8 mouse cellular contexts compared by ENCODE assay signal in the genomic region with DNA sequence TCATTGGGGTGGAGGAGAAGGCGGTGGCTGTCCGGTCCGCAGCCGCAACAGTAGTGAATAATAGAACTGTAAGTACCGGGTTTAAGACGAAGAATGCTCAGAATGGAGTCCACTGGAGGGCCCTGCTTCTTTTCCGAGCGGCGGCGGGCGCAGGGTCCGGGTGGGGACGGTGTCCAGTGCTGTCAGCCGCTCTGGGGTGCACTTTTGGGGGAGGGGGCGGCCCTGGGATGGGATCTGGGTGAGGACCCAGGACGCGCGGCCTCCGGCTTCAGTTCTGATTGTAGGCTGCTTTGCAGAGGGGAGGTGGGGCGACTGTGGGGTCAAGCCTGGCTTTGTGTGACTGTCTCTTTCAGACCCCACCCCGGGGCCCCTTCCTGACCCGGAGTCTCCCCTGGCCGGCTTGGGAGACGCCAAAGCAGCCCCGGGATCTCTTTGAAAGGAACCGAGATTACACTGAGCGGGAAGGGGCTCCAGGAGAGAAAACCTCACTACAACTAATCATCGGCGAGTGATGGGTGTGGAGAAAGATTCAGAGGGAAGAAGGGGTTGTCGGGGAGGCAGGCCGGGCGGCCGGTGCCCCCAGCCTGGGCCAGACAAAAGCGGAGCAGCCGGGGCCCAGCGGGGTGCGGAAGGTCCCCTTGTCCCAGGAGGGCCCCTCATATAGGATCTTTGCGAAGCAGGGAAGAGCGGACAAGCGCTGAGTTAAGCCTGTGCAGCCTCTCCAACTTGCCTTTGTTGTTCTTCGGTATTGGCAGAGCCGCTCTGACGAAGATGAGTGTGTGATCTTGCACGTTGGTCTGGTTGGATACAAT. TPM values are rescaled to one million over a fixed set of nuclear protein-coding genes. Genes with fewer than 3 reads are reported as not detected.
DNase-seq lines count a peak whose midpoint lies in the region; ATAC-seq and TF ChIP-seq lines count a peak whose summit lies in the region.

No protein-coding gene starts in this region.

- ATAC-seq in forebrain, embryonic 16.5 days = peak; percentile 43
- ATAC-seq in liver, embryonic 15.5 days (ENCODE audit: insufficient read depth) = peak; percentile 10

- no peaks in the 10 kb centered on the region for H3K9me3 ChIP-seq in forebrain, embryonic 16.5 days (ENCODE audit: control insufficient read depth, low read length)
- no peaks in the 10 kb centered on the region for H3K9me3 ChIP-seq in liver, embryonic 15.5 days (replicated peaks)

- under 1% methylated on average over 41 of the region's 44 CpGs for whole genome bisulfite sequencing in forebrain, embryonic 16.5 days
- WGBS in liver, embryonic 15.5 days (ENCODE audit: insufficient replicate concordance) = under 1% methylated on average over 44 of the region's 44 CpGs
- WGBS in olfactory bulb, adult 2 months = under 1% methylated on average over 44 of the region's 44 CpGs

- peaks cover 20% of the 10 kb centered on the region for H3K4me1 ChIP-seq in forebrain, embryonic 16.5 days (replicated peaks; ENCODE audit: control insufficient read depth, insufficient read depth, low read length)
- H3K4me1 ChIP-seq in liver, embryonic 15.5 days (replicated peaks) = peaks cover 36% of the 10 kb centered on the region
- no peaks in the 10 kb centered on the region for H3K4me1 ChIP-seq in olfactory bulb, adult 2 months (ENCODE audit: control insufficient read depth, insufficient read depth, low read length)

- TF ChIP-seq CTCF in olfactory bulb, adult 2 months (IDR thresholded peaks at IDR 0.05; ENCODE audit: insufficient read depth, low read depth, low read length) = no peak

- no peak; the same call in 1 of the 2 replicates for TF ChIP-seq POLR2A in olfactory bulb, adult 2 months (IDR thresholded peaks at IDR 0.05; ENCODE audit: insufficient read depth, low read depth, low read length)

- peak; percentile 45 for DNase-seq in ovary, postnatal 10 days (ENCODE audit: low spot score)
- no peak for DNase-seq in ovary, postnatal 14 days (ENCODE audit: low spot score)
- DNase-seq in c-Kit-positive CD71-negative TER-119-negative erythroid progenitor cells, embryonic 14.5 days (ENCODE audit: low read depth) = peak; percentile 18
- peak; percentile 32 for DNase-seq in layer of hippocampus, adult 11-12 months (ENCODE audit: low spot score)
- DNase-seq in urinary bladder, postnatal 10 days (ENCODE audit: low spot score) = peak; percentile 24

- peak overlapping the region; percentile 92 for H3K27ac ChIP-seq in forebrain, embryonic 16.5 days (ENCODE audit: low read length)
- H3K27ac ChIP-seq in liver, embryonic 15.5 days (replicated peaks) = peak overlapping the region; percentile 93
- H3K27ac ChIP-seq in olfactory bulb, adult 2 months (ENCODE audit: insufficient read depth, low read depth, low read length) = peak overlapping the region; percentile 72

- peak overlapping the region; percentile 92 for H3K4me2 ChIP-seq in forebrain, embryonic 16.5 days (ENCODE audit: low read length)
- H3K4me2 ChIP-seq in liver, embryonic 15.5 days = peak overlapping the region; percentile 86

- H3K36me3 ChIP-seq in forebrain, embryonic 16.5 days (ENCODE audit: control insufficient read depth, insufficient read depth) = no peaks in the 10 kb centered on the region
- H3K36me3 ChIP-seq in liver, embryonic 15.5 days (replicated peaks) = peaks cover 6% of the 10 kb centered on the region; the same call in 1 of the 2 replicates

- H3K4me3 ChIP-seq in forebrain, embryonic 16.5 days (replicated peaks; ENCODE audit: low read length) = peak overlapping the region; percentile 74
- H3K4me3 ChIP-seq in liver, embryonic 15.5 days (replicated peaks) = peak overlapping the region; percentile 90
- H3K4me3 ChIP-seq in olfactory bulb, adult 2 months (ENCODE audit: insufficient read depth, low read depth, low read length) = peak overlapping the region; percentile 76

- no peaks in the 10 kb centered on the region for H3K27me3 ChIP-seq in forebrain, embryonic 16.5 days (replicated peaks; ENCODE audit: control insufficient read depth, insufficient read depth, low read length)
- H3K27me3 ChIP-seq in liver, embryonic 15.5 days = no peaks in the 10 kb centered on the region

- peak overlapping the region; percentile 91 for H3K9ac ChIP-seq in forebrain, embryonic 16.5 days (replicated peaks; ENCODE audit: low read depth, low read length)
- peak overlapping the region; percentile 97 for H3K9ac ChIP-seq in liver, embryonic 15.5 days

RNA-seq across cellular contexts. Expression of gene Clasp1, which starts 0.8 kb away (rescaled TPM):
- polyA plus RNA-seq in forebrain, embryonic 16.5 days (2015; fragmentation: Nextera tagmentation; extraction: Ambion mirVana) = 135 and 154 TPM in 2 replicates
- 11.8 and 12.8 TPM in 2 replicates for polyA plus RNA-seq in liver, embryonic 15.5 days (2015; fragmentation: Nextera tagmentation; extraction: Ambion mirVana)
- polyA plus RNA-seq in olfactory bulb, adult 2 months (2012; ENCODE audit: insufficient read depth, insufficient read length, low replicate concordance, missing spikeins) = 160 and 347 TPM in 2 replicates
